ENCODE assay signal across 21 mouse cellular contexts in genomic region chr4:87570950-87571349, GRCm38 (mm10).
DNase-seq lines count a peak whose midpoint lies in the region; ATAC-seq and TF ChIP-seq lines count a peak whose summit lies in the region.
"Had no signal": no experiment of that assay in that cellular context is flagged by ENCODE, and none has a peak within 500 bp of the region (broad histone marks: within the 10 kb centered on the region; RNA-seq: fewer than 3 reads in every experiment).

No protein-coding gene starts in this region.

- H3K36me3 ChIP-seq in forebrain, embryonic 13.5 days (ENCODE audit: poor library complexity, severe bottlenecking) = no peaks in the 10 kb centered on the region
- H3K36me3 ChIP-seq in forebrain, embryonic 14.5 days (ENCODE audit: control insufficient read depth, insufficient read depth, low read length) = no peaks in the 10 kb centered on the region
- H3K36me3 ChIP-seq in hindbrain, embryonic 15.5 days = no peaks in the 10 kb centered on the region
- no peaks in the 10 kb centered on the region for H3K36me3 ChIP-seq in hindbrain, embryonic 10.5 days
- H3K36me3 ChIP-seq in neural tube, embryonic 11.5 days (ENCODE audit: control insufficient read depth, insufficient read depth, low read length) = no peaks in the 10 kb centered on the region
- H3K36me3 ChIP-seq: embryonic facial prominence, embryonic 12.5 days; liver, embryonic 15.5 days; lung, embryonic 15.5 days; midbrain, embryonic 12.5 days had no signal

- ATAC-seq in forebrain, embryonic 13.5 days = 0 out of 2 replicates have a peak, but pooled peaks have one; percentile 27
- ATAC-seq in forebrain, embryonic 14.5 days = no peak
- ATAC-seq in hindbrain, embryonic 15.5 days (ENCODE audit: low FRiP score, low read depth) = peak; percentile 39; the same call in 1 of the 2 replicates
- peak; percentile 73; the same call in 1 of the 2 replicates for ATAC-seq in neural tube, embryonic 11.5 days (ENCODE audit: insufficient read depth, low FRiP score, low TSS enrichment)
- ATAC-seq: activated CD4-positive, CD25-positive, alpha-beta regulatory T cell, adult 4 months; inflammation-experienced regulatory T-cells, adult 6 months had no signal

- intact Hi-C loops in left cerebral cortex, adult 2 months (cut with DNase I) = no loop called here

- no peak overlapping the region for H3K4me3 ChIP-seq in forebrain, embryonic 13.5 days
- H3K4me3 ChIP-seq in forebrain, embryonic 14.5 days (ENCODE audit: low read depth, low read length) = no peak overlapping the region
- peak overlapping the region; percentile 14 for H3K4me3 ChIP-seq in hindbrain, embryonic 15.5 days
- no peak overlapping the region for H3K4me3 ChIP-seq in hindbrain, embryonic 10.5 days
- H3K4me3 ChIP-seq in neural tube, embryonic 11.5 days (ENCODE audit: low read depth, low read length) = no peak overlapping the region
- H3K4me3 ChIP-seq in left cerebral cortex, adult 2 months = no peak overlapping the region
- H3K4me3 ChIP-seq: embryonic facial prominence, embryonic 12.5 days; liver, embryonic 15.5 days; lung, embryonic 15.5 days; midbrain, embryonic 12.5 days had no signal

- no peak for TF ChIP-seq CTCF in left cerebral cortex, adult 2 months (IDR thresholded peaks at IDR 0.05)

- DNase-seq in forebrain, embryonic 14.5 days (ENCODE audit: low spot score) = no peak
- no peak for DNase-seq in hindbrain, embryonic 10.5 days (ENCODE audit: low spot score)
- DNase-seq in neural tube, embryonic 11.5 days (ENCODE audit: low spot score) = peak; percentile 24
- no peak for DNase-seq in neural tube, embryonic 10.5 days (ENCODE audit: extremely low spot score, low spot score)
- no peak for DNase-seq in left cerebral cortex, adult 2 months (ENCODE audit: extremely low spot score in 1 of 2, low spot score in 2 of 2)
- no peak for DNase-seq in retina, embryonic 14.5 days (ENCODE audit: low spot score)
- DNase-seq: adrenal gland, adult 8-10 months; kidney, adult 18-20 months; thymus, adult 2 months; thymus, postnatal 4 days had no signal

- no peaks in the 10 kb centered on the region for H3K27me3 ChIP-seq in forebrain, embryonic 13.5 days
- no peaks in the 10 kb centered on the region for H3K27me3 ChIP-seq in forebrain, embryonic 14.5 days (replicated peaks; ENCODE audit: control insufficient read depth, insufficient read depth, low read length)
- no peaks in the 10 kb centered on the region for H3K27me3 ChIP-seq in hindbrain, embryonic 15.5 days
- H3K27me3 ChIP-seq in hindbrain, embryonic 10.5 days (ENCODE audit: insufficient read depth, poor library complexity, severe bottlenecking) = no peaks in the 10 kb centered on the region
- H3K27me3 ChIP-seq in neural tube, embryonic 11.5 days (ENCODE audit: control insufficient read depth, insufficient read depth, low read length) = no peaks in the 10 kb centered on the region
- H3K27me3 ChIP-seq: embryonic facial prominence, embryonic 12.5 days; liver, embryonic 15.5 days; lung, embryonic 15.5 days; midbrain, embryonic 12.5 days had no signal

- H3K4me2 ChIP-seq in forebrain, embryonic 13.5 days = peak overlapping the region; percentile 27; the same call in 1 of the 2 replicates
- no peak overlapping the region for H3K4me2 ChIP-seq in forebrain, embryonic 14.5 days (ENCODE audit: low read length)
- peak overlapping the region; percentile 51 for H3K4me2 ChIP-seq in hindbrain, embryonic 15.5 days
- H3K4me2 ChIP-seq in neural tube, embryonic 11.5 days (ENCODE audit: low read depth) = no peak overlapping the region
- H3K4me2 ChIP-seq: embryonic facial prominence, embryonic 12.5 days; liver, embryonic 15.5 days; lung, embryonic 15.5 days; midbrain, embryonic 12.5 days had no signal

- H3K4me1 ChIP-seq in forebrain, embryonic 13.5 days = 0 out of 2 replicates have a peak, but pooled peaks cover 6% of the 10 kb centered on the region
- H3K4me1 ChIP-seq in forebrain, embryonic 14.5 days (ENCODE audit: control insufficient read depth, insufficient read depth, low read length) = no peaks in the 10 kb centered on the region
- peaks cover 16% of the 10 kb centered on the region for H3K4me1 ChIP-seq in hindbrain, embryonic 15.5 days (replicated peaks)
- H3K4me1 ChIP-seq in hindbrain, embryonic 10.5 days (replicated peaks) = no peaks in the 10 kb centered on the region
- 0 out of 2 replicates have a peak, but pooled peaks cover 3% of the 10 kb centered on the region for H3K4me1 ChIP-seq in neural tube, embryonic 11.5 days (ENCODE audit: control insufficient read depth, insufficient read depth, low read length)
- H3K4me1 ChIP-seq: embryonic facial prominence, embryonic 12.5 days; liver, embryonic 15.5 days; midbrain, embryonic 12.5 days had no signal

- H3K9me3 ChIP-seq in forebrain, embryonic 13.5 days (replicated peaks) = no peaks in the 10 kb centered on the region
- no peaks in the 10 kb centered on the region for H3K9me3 ChIP-seq in forebrain, embryonic 14.5 days (replicated peaks; ENCODE audit: control insufficient read depth, low read length)
- H3K9me3 ChIP-seq in hindbrain, embryonic 15.5 days = no peaks in the 10 kb centered on the region
- no peaks in the 10 kb centered on the region for H3K9me3 ChIP-seq in hindbrain, embryonic 10.5 days
- H3K9me3 ChIP-seq in neural tube, embryonic 11.5 days (ENCODE audit: control insufficient read depth, low read length) = no peaks in the 10 kb centered on the region
- H3K9me3 ChIP-seq: embryonic facial prominence, embryonic 12.5 days; liver, embryonic 15.5 days; lung, embryonic 15.5 days; midbrain, embryonic 12.5 days had no signal

- WGBS in forebrain, embryonic 13.5 days = 81% methylated on average over 8 of the region's 8 CpGs
- WGBS in forebrain, embryonic 14.5 days = 72% methylated on average over 8 of the region's 8 CpGs
- WGBS in hindbrain, embryonic 15.5 days = 48% methylated on average over 8 of the region's 8 CpGs
- 87% methylated on average over 8 of the region's 8 CpGs for WGBS in hindbrain, embryonic 10.5 days
- WGBS in neural tube, embryonic 11.5 days = 52% methylated on average over 8 of the region's 8 CpGs

- no peak overlapping the region for H3K9ac ChIP-seq in forebrain, embryonic 13.5 days
- no peak overlapping the region for H3K9ac ChIP-seq in forebrain, embryonic 14.5 days (ENCODE audit: low read length)
- no peak overlapping the region for H3K9ac ChIP-seq in hindbrain, embryonic 15.5 days
- H3K9ac ChIP-seq in neural tube, embryonic 11.5 days (ENCODE audit: low read length) = no peak overlapping the region
- H3K9ac ChIP-seq: embryonic facial prominence, embryonic 12.5 days; liver, embryonic 15.5 days; lung, embryonic 15.5 days; midbrain, embryonic 12.5 days had no signal

- no peak overlapping the region for H3K27ac ChIP-seq in forebrain, embryonic 13.5 days
- H3K27ac ChIP-seq in forebrain, embryonic 14.5 days (ENCODE audit: low read depth, low read length) = no peak overlapping the region
- H3K27ac ChIP-seq in hindbrain, embryonic 15.5 days (replicated peaks) = peak overlapping the region; percentile 50
- H3K27ac ChIP-seq in hindbrain, embryonic 10.5 days = no peak overlapping the region
- no peak overlapping the region for H3K27ac ChIP-seq in neural tube, embryonic 11.5 days (ENCODE audit: low read depth, low read length)
- no peak overlapping the region for H3K27ac ChIP-seq in left cerebral cortex, adult 2 months
- H3K27ac ChIP-seq: embryonic facial prominence, embryonic 12.5 days; gastrocnemius, adult 2 months; liver, embryonic 15.5 days; lung, embryonic 15.5 days; macrophage; midbrain, embryonic 12.5 days; stomach, postnatal 0 days had no signal

Comparison
In these comparisons a context has a peak if more than half of its experiments do, and no peak if none do; other contexts are left out.
1. H3K4me2 ChIP-seq: peak in forebrain, embryonic 13.5 days (single experiment) and hindbrain, embryonic 15.5 days (single experiment); none in forebrain, embryonic 14.5 days (single experiment) and neural tube, embryonic 11.5 days (single experiment).